Mouse (Mus musculus) T-helper 2 cell (primary cell): ENCODE data around the gene Tiprl.

ENCODE experiments used
- in situ Hi-C: fragments of 300-600 bp; cut with MboI, MseI; formaldehyde crosslinking; loops from one replicate; pipeline ENCODE4 v1.15.1; 2025; ENCODE audit warnings: high pct_unique_total_duplicates

The Tiprl gene

GRCm38 (mm10) chr1:165201445-165202012 lies 35.3 kb downstream of the Tiprl start:
- in situ Hi-C loops: no loop called here

DNA sequence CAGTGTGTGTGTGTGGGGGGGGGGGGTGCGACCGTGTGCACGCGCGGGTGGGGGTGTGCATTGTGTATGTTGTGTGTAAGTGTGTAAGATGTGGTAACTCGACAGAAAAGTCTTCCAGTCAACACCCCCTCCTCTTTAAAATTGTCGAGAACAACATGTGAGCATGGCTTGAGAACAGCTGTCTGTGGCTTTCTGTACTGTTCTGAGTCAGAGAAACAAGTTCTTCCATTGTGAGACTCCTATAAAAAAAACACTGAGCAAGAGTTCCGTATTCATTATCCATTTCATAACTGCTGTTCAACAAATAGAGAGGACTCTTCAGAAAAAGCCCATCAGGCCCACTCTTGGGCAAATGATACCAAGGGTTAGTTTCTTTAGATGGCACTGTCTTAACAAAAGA lies 36.0 kb downstream of the Tiprl start:
- in situ Hi-C loops: no loop called here

GRCm38 (mm10) chr1:165199639-165200038 lies 37.2 kb downstream of the Tiprl start:
- in situ Hi-C loops: loop anchor here (5.0 to 10.0 kb wide), 2 partner anchors 38 to 1065 kb away; partner anchors contain the start of gene Tiprl

DNA sequence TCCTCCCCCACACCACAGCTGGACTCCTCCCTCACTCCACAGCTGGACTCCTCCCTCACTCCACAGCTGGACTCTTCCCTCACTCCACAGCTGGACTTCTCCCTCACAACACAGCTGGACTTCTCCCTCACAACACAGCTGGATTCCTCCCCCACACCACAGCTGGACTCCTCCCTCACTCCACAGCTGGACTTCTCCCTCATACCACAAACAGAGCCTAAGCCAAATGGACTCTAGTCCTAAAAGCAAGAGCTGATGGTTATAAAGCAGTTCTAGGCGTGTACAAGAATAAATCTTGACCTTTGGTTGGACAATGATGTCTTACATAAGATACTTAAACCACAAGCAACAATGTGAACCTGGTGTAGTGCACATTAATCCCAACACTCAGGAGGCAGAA lies 37.8 kb downstream of the Tiprl start:
- in situ Hi-C loops: loop anchor here (5.0 to 10.0 kb wide), 2 partner anchors 38 to 1064 kb away; partner anchors contain the start of gene Tiprl

DNA sequence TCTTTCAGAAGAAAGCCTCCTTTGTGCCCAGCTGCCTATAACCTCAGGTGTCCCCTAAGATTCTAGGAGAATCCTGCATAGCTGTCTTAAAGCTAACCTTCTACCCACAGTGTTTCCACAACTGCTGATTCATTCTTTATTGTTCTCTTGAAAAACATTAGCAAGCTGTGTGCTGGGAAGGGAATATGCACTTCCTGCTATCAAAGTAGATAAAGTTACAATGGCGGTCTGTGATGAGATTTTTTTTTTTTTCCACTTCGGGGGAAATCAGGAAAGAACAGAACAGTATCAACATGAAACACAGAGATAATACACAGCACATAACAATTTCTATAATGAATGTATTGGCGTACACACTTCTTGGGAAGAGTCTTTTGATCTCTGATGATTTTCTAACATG lies 38.9 kb downstream of the Tiprl start:
- in situ Hi-C loops: loop anchor here (5.0 to 10.0 kb wide), 2 partner anchors 39 to 1063 kb away; partner anchors contain the start of gene Tiprl

GRCm38 (mm10) chr1:165195396-165195960 lies 41.3 kb downstream of the Tiprl start:
- in situ Hi-C loops: loop anchor here (5.0 to 10.0 kb wide), 2 partner anchors 42 to 1061 kb away; partner anchors contain the start of gene Tiprl

DNA sequence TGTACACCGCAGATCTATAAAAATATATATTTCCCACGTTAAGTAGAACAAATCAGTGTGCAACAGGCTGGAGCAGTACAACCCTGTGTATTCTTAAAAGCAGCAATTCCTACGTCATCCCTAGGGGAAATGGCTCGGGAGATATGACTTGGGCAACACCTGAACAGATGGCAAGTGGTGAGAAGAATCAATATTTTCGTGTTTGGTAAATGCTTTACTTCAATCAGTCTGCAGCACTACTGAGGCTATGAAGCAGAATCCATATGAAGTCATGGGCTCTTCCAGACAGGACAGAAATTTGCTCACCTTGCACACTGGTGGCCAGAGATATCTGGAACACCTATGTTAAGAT lies 42.2 kb downstream of the Tiprl start:
- in situ Hi-C loops: loop anchor here (5.0 to 10.0 kb wide), 2 partner anchors 43 to 1060 kb away; partner anchors contain the start of gene Tiprl

- in situ Hi-C loops: loop anchor here (10.0 kb wide), 1 partner anchor 1059 kb away; no protein-coding TSS in a partner anchor
Observed at GRCm38 (mm10) chr1:165193880-165194661, 42.7 kb downstream of the Tiprl start, which contains the start of gene Sft2d2. Gene Sft2d2 (minus strand): TSS chr1:165194438.

DNA sequence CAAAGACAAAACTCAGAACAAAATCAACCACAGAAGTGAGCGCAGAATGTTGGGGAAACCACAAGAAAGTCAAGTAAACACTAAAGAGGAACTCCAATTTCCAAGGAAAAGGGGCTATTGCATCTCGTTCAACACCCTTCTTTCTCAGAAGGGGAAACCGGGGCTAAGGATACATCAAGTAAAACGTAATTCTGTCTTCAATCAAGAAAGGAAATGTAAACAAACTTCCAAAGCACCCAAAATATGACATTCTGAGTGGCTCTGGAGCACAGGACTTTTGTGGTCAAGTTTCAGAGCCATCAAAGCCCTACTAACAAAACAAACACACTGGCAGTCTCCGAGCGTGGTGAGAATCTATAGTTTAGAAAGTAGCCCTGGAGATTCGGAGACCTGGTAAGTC lies 43.4 kb downstream of the Tiprl start:
- in situ Hi-C loops: loop anchor here (10.0 kb wide), 1 partner anchor 1059 kb away; no protein-coding TSS in a partner anchor

- in situ Hi-C loops: loop anchor here (10.0 kb wide), 1 partner anchor 1058 kb away; no protein-coding TSS in a partner anchor
Observed at GRCm38 (mm10) chr1:165192714-165193264, 44.0 kb downstream of the Tiprl start.

DNA sequence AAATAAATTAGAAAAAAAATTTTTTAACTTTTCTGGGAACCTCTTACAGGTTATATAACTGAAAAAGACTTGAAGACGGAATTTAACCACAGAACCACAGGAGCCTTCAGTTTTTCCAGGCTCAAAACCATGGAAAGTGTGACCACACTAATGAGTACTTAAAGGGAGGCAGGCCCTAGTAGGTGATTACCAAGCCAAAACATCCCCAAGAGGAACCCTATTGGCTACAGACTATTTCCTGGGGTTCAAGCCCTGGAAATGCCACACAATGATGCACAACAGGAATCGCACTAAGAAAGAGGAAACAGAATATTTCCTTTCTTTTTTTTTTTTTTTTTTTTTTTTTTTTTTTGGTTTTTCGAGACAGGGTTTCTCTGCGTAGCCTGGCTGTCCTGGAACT lies 44.7 kb downstream of the Tiprl start:
- in situ Hi-C loops: loop anchor here (10.0 kb wide), 1 partner anchor 1057 kb away; no protein-coding TSS in a partner anchor

GRCm38 (mm10) chr1:165191611-165192010 lies 45.2 kb downstream of the Tiprl start:
- in situ Hi-C loops: loop anchor here (10.0 kb wide), 1 partner anchor 1057 kb away; no protein-coding TSS in a partner anchor

DNA sequence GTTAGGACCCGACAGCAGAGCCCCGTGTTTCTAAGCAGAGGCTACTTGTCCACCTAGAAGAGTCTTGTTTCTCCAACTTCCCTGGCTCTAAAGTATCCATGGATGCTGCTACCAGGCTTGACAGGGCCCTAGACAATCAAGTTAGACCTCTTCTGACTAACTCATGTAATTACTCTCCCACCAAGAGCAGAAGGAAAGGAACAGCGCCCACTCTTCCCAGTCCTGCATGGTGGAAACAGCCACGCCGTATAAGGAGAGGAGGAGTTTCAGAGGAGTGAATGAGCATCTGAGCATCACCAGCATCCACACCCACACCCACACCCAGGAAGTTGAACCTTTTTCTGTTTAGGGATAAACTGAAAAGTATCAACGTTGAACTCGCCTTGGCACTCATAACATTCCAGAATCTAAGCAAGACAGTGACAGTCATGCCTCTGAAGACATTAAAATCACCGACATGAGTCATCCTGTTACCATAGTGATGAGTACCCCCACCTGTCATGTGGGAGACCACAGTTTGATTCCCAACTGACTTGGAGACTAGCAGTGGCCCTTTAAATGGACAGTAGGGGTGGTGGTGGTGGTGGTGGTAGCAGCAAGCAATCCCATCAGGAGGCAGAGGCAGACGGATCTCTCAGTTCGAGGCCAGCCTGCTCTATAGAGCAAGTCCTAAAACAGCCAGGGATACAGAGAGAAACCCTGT lies 46.1 kb downstream of the Tiprl start:
- in situ Hi-C loops: loop anchor here (10.0 kb wide), 1 partner anchor 1056 kb away; no protein-coding TSS in a partner anchor

GRCm38 (mm10) chr1:165190068-165190467 lies 46.7 kb downstream of the Tiprl start:
- in situ Hi-C loops: loop anchor here (10.0 kb wide), 1 partner anchor 1055 kb away; no protein-coding TSS in a partner anchor

DNA sequence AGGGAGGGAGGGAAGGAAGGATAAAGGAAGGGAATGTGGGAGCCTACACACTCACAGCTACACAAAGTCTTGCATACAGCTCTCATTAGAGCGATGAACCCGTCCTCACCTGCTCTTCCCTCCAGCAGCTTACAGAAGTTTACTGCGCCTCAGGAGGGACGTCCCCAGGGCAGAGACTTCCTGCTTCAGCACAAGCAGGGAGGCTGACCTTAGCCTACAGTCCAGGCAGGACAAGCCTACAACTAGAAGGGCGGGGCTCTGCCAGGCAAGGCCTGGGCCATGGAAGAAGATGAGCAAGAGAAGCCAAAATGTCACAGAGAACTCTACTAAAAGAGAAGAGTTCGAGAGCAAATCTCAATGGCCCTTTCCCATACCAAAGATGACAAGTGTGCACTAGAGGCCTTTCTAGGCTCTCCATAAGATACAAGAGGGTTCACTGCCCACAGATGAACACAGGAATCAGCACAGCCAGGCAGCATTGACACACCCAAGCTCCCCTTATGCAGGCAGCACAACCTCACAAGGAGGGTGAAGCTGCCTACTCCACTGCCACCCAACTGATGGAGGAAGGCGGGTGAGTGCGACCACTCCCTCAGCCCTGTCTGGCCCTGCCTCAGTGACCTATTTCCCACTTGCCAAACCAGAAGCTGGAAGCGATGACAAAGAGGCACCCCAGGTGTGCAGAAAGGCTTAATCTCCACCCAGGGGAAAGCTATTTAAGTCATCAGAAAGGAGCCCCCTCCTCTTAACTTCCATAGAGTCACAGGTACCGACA lies 47.8 kb downstream of the Tiprl start:
- in situ Hi-C loops: no loop called here

DNA sequence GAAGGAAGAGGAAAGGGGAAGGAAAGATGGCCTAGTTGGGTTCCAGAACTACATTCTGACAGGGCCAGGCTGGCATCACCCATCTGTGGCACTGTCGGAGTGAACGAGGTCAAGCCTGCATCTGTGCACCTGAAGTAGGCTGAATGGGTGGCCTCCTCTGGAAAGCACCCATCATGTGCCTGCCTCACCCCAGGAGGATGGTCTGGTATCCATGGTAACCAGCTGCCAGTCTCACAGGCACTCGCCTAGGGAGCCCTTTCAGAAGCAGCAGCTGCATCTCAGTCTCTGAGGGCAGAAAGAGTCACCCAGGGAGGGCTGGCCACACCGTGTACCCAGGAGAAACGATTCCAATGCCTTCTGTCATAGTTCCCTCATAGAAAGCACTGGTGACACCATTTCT lies 49.4 kb downstream of the Tiprl start:
- in situ Hi-C loops: no loop called here

DNA sequence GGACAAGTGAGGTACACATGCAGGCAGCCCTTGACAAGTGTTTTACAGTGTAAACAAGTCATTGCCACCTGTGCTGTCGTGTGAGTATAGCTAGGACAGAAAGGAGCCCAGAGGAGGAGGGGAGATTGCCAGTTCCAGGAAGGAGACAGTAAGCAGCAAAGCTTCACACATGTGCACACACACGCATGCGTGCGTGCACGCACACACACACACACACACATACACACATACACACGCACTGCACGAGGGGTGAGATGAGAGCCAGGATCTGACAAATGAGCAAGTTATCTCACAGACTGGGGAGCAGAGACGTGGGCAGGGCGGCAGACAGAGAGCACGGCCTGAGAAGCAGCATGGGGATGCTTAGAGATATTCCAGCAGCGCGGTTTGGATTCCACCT lies 50.3 kb downstream of the Tiprl start:
- in situ Hi-C loops: no loop called here

- in situ Hi-C loops: no loop called here
Observed at GRCm38 (mm10) chr1:165185116-165185515, 51.7 kb downstream of the Tiprl start.

DNA sequence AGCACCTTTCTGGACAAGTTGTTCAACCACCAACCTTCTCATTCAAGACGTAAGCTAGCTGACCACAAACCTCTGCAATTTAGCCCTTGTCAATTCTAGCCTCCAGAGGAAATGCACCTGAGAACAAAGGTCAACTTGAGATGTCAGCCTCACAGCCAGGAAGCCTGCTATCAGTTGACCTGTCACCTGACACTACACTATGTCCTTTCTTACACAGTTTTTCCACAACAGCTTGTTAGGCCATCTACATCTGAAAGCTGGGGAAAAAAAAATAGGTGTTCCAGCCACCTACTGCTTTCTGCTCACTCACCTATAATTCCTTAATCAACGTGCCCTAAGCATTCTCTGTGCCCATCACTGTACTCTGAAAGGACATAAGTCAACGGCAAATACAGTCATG lies 52.6 kb downstream of the Tiprl start:
- in situ Hi-C loops: no loop called here

DNA sequence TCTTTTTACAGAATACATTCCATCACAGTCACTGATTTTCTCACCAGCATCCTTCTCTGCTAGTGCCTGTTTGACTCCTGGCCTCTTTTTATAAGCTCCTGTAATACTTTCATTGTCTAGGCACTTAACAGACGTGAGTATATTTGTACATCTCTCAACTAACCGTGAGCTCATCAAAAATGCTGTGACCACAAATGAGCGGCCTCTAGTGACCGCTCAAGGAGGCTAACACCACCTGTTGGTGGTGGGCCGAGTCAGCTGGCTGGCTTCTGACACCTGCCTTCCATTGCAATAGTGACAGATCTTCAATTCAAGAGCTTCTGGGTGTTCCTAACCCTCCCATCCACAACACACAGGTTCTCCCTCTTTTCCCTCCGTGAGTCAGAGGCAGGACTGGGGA lies 53.4 kb downstream of the Tiprl start:
- in situ Hi-C loops: no loop called here
